Mouse (Mus musculus): ENCODE results near the gene Gm20388. TPM values are rescaled to one million over a fixed set of nuclear protein-coding genes. Genes with fewer than 3 reads are reported as not detected.
"Not testable (repeated sequence)": the region's sequence is repeated elsewhere in the genome, so short reads cannot be mapped to it uniquely, and the experiment has no call there.

Gm20388 gene
- total RNA-seq, 1 experiment from 2014 or later: 18.4 TPM

DNA sequence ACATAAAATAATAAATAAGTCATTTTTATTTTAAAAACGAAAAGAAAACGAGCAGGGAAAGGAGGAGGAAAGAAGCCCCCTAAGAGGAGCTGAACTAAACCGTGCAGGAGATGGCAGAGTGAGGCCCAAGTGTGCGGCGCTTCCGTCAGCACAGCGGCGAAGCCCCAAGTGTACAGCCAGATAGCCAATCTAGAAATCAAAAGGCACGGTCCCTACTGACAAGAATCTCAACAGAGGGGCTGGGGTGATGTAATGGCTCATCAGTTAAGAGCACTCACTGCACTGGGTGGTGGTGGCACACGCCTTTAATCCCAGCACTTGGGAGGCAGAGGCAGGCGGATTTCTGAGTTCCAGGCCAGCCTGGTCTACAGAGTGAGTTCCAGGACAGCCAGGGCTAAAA, 3126.8 kb downstream of the Gm20388 start:
- ATAC-seq (replicated peaks in 1 of 2; ENCODE audit: insufficient read depth in 1 of 2, low FRiP score in 2 of 2, low TSS enrichment in 1 of 2, low read depth in 1 of 2, poor library complexity in 2 of 2, severe bottlenecking in 2 of 2): no peak

DNA sequence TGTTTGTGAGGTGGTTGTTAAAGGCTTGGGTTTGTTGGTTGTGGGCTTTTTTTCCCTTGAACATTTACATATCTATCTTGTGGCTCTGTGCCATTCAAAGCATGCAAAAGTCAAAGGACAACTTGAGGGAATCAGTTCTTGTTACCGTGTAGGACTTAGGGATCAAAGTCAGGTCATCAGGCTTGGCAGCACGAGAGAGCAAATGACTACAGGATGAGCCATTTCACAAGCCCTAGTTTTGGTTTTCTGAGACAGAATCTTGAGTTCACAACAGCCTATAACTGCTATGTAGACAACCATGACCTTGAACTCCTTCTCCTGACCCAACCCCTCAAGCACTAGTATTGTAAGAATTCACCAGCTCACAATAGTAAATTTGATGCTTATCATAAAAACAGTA, 3127.7 kb downstream of the Gm20388 start:
- no peak for ATAC-seq (replicated peaks in 1 of 2; ENCODE audit: insufficient read depth in 1 of 2, low FRiP score in 2 of 2, low TSS enrichment in 1 of 2, low read depth in 1 of 2, poor library complexity in 2 of 2, severe bottlenecking in 2 of 2)

DNA sequence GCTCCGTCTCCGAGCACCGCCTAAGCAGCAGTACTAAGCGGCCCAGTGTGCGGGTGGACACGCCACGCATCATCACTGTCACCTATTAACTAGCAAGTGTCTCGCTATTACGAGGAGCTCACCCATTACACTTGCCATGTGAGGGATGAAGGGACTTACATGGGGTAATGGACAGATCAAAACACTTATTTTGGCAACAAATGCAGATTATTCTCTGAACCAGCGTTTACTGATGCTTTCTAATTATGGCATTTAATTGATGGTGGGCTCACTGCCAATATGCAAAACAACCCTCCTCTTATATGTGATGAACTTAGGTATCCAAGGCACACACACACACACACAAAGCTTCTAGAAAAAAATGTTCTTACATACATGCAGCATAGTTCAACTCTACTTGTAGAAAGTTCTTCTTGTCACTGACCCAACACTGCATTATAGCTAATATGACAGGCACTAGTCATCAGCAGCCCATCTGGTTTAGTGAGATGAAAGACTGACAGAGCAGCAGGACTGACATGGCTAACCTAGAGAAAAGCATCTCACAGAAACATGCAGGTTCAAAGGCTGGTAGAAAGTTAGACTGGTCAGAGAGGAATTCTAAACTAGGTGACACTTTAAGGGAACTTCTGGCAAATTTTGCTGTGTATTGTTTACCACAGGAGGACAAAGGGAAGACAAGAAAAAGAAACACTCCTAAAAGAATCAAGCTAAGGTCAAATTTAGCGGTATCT, 3128.9 kb downstream of the Gm20388 start:
- no peak for ATAC-seq (replicated peaks in 1 of 2; ENCODE audit: insufficient read depth in 1 of 2, low FRiP score in 2 of 2, low TSS enrichment in 1 of 2, low read depth in 1 of 2, poor library complexity in 2 of 2, severe bottlenecking in 2 of 2)

DNA sequence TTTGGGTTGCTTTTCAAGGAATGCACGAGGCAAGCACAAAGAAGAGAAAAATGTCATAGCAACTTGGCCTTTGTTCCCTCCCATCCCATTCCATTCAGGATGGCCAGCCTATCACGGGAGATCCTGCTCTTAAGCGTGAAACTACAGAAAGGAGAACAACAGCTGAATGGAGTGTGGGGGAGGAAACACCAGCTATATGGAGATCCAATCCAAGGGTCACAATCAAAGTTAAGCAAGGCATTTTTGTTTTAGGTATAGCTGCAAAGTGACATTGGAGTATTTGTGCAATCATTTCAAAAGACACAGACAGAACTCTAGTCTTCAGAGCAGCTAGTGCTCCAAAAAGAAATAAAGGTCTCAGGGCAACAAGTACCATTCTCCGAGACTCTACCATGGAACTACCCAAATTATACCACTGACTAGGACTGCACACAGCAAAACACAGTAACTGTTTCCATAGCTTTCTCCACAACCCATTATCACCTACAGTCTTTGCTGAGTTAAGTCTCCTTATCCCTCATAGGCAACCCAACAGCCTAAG, 3129.5 kb downstream of the Gm20388 start:
- no peak for ATAC-seq (replicated peaks in 1 of 2; ENCODE audit: insufficient read depth in 1 of 2, low FRiP score in 2 of 2, low TSS enrichment in 1 of 2, low read depth in 1 of 2, poor library complexity in 2 of 2, severe bottlenecking in 2 of 2)

DNA sequence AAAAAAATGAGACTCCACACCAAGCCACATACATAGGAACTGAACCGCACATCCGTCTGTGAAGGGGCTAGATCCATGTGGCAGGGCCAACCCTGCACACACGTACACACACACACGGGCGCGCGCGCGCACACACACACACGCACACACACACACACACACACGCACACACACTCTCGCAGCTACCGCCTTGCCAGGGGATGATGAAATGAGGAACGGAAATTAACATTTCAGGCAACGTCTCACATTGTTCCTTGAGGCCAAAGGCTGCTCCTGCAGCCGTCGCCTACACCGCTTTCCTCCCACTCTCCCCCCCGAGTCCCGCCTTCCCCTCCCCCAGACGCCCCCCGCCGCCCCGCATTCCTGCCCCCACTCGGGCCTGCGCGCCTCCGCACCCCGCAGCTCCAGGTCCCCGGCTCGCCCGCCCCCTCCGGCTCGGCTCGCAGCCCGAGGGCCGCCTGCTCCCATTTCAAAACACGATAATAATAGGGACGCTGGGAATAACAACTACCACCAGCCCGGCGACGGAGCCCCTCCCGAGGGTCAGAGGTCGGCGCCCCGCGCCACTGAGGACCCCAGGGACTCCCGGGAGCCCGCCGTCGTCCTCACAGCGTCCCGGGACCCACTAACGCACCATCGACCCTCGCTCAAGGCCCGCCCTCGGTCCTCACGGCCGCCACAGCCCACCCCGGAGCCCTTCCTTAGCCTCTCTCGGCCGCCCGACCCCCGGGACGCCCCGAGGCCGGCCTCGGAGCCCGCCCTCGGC, 3130.6 kb downstream of the Gm20388 start:
- peak; percentile 18 to 23; a peak in 3 of 4 replicates for ATAC-seq (replicated peaks in 1 of 2; ENCODE audit: insufficient read depth in 1 of 2, low FRiP score in 2 of 2, low TSS enrichment in 1 of 2, low read depth in 1 of 2, poor library complexity in 2 of 2, severe bottlenecking in 2 of 2)

DNA sequence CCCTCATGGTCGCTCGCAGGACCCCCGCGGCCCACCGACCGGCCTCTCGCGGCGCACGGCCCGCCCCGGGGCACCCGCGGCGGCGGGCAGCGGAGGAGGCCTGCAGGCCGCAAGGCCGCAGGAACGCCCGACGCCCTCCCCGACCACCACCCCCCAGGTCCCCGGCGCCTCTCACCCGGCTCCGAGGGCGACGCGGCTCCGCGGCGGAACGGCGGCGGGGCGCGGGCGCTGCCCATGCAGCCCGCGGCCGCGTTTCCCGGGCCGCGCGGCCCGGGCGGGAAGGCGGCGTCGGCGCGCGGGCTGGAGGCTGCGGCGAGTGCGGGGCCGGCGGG, 3131.1 kb downstream of the Gm20388 start:
- no peak for ATAC-seq (replicated peaks in 1 of 2; ENCODE audit: insufficient read depth in 1 of 2, low FRiP score in 2 of 2, low TSS enrichment in 1 of 2, low read depth in 1 of 2, poor library complexity in 2 of 2, severe bottlenecking in 2 of 2)

DNA sequence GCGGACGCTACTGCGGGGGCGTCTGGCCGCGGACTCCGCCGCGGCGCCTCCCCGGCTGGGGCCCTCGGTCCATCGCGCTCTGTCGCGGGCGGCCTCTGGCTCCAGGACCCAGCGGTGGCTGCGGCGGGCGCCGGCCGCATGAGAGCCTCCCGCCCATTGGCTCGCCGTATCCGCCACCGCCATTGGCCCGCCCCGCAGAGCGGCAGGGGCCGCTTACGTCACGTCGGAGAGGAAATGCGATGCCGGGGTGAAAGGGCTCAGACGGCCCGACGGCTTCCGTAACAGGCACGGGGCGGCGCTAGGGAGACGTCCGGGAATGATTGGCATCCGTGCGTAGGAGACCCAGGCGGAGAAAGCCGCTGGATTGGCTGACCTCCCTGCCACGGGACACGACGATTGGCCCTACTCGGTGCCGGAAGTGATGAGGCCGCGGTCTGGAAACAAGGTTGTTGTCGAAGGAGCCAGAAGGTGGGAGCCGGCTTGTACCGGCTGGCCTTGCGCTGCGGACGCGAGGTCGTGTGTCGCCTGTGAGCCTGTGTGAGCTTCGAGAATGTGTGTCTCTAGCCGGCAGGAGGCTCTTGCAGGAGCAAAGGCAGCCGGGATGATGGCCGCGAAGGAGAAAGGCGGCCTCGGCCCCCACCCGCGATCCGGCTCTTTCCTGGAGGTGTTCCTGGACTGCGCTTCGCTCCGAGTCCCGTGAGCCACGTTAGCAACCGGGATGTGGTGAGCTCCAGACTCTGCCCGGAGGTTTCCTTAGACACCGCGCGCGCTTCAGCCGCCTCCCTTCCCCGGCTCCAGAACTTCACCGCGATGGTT, 3131.7 kb downstream of the Gm20388 start, which contains the start of gene Ankrd11:
TSS of gene Ankrd11 (minus strand) at position 120 of the 816 bp plus-strand sequence.
- peak; percentile 94 for ATAC-seq (replicated peaks in 1 of 2; ENCODE audit: insufficient read depth in 1 of 2, low FRiP score in 2 of 2, low TSS enrichment in 1 of 2, low read depth in 1 of 2, poor library complexity in 2 of 2, severe bottlenecking in 2 of 2)

DNA sequence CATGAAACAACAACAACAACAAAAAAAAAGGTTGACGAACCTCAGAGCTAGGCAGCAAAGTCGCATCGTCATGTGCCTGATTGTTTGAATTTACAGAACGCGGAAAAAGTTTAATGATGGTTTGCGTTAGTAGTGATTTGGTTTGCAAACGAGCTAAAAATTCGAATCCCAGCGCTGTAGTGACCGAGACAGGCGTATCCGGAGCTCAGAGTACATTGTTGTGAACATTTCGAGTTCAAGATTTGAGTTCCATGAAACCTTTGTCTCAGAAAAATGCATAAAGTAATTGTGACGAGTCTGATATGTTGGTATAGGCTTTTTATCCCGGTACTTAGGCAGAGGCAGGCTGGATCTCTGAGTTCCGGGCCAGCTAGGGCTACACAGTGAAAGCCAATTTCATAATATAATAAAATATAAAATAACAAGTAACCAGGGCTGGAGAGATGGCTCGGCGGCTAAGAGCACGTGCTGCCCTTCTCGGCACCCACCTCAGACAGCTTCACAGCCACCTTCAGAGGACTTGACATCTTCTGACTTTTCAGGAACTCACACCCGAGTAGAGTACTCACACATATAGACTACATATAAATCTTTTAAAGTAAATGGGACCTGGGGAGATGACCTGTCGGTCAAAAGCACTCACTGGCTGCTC, 3132.5 kb downstream of the Gm20388 start:
- ATAC-seq (replicated peaks in 1 of 2; ENCODE audit: insufficient read depth in 1 of 2, low FRiP score in 2 of 2, low TSS enrichment in 1 of 2, low read depth in 1 of 2, poor library complexity in 2 of 2, severe bottlenecking in 2 of 2): no peak; a peak in 1 of 4 replicates

DNA sequence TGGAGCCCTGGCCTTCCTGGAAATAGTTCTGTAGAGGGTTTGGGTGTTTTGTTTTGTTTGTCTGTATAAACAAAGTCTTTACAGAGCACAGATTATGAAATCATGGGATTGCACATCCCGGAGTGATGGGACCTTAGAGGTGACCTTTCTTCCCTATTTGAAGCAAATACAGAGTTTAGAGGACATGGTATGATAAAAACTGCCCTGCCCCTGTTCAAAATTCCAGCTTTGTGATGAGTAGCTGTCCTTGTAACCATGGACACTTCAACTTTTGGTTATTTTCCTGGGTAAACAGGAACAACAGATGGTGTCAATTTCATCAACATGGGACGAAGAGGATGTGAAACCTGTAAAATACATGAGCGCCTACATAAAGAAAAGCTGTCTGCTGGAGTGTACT, 3133.3 kb downstream of the Gm20388 start:
- no peak for ATAC-seq (replicated peaks in 1 of 2; ENCODE audit: insufficient read depth in 1 of 2, low FRiP score in 2 of 2, low TSS enrichment in 1 of 2, low read depth in 1 of 2, poor library complexity in 2 of 2, severe bottlenecking in 2 of 2)

DNA sequence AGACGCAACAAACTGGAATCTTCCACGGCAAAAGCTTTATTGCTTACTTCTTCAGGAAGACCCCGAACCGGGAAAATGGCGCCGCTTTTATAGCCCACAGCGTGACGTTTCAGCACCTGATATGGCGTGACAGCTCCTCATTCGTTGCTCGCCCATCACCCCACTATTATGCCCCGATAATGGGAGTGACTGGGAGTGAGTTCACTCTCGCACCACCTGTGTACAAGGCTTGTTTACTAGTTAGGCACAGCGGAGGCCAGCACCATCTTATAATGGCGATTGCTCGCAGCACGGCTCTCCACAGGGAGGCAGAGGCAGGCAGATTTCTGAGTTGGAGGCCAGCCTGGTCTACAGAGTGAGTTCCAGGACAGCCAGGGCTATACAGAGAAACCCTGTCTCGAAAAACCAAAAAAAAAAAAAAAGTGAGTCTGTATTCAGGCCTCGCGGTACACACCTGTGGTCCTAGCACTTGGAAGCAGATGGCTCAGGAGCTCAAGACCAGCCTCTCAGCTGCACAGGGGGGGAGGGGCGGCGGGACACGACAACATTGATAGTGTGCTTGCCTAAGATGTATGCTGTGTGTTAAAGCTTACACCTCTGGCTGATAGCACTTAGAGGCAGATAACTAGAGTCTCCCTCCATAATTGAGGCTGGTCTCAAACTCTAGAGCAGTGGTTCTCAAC, 3134.2 kb downstream of the Gm20388 start:
- not testable (repeated sequence) for ATAC-seq (replicated peaks in 1 of 2; ENCODE audit: insufficient read depth in 1 of 2, low FRiP score in 2 of 2, low TSS enrichment in 1 of 2, low read depth in 1 of 2, poor library complexity in 2 of 2, severe bottlenecking in 2 of 2)

DNA sequence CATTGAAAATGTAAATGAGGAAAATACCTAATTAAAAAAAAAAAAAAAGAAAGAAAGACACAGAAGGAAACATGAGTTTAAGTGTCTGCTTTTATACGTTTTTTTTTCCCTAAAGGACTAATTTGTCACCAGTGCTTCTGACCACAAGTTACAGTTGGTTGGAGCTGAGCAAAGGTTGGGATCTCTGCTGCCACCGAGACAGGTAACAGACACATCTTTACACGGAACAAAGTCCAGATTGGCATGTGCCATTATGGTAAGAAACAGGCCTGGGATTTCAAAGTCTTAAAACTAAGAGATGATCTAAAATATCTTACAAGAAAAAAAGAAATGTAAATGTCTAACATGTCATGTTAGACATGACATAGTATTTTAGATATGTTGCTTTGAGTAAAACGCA, 3136.1 kb downstream of the Gm20388 start:
- no peak for ATAC-seq (replicated peaks in 1 of 2; ENCODE audit: insufficient read depth in 1 of 2, low FRiP score in 2 of 2, low TSS enrichment in 1 of 2, low read depth in 1 of 2, poor library complexity in 2 of 2, severe bottlenecking in 2 of 2)

DNA sequence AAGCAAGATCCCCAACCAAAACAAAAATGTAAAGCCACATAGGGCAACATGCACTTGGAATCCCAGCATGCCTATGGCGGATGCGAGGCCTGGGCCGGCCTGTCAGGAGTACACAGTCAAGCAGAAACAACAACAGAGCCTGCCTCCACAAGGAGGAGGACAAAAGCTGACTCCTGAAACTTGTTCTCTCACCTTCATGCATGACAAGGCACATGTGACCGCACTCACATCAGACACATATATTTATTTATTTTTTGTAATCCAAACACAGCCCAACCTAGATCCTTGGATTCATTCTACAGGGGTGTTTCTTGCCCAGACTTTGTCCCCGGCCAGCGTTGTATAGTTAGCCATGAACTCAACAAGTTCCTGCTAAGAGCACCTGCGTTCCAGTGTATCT, 3137.2 kb downstream of the Gm20388 start:
- ATAC-seq (replicated peaks in 1 of 2; ENCODE audit: insufficient read depth in 1 of 2, low FRiP score in 2 of 2, low TSS enrichment in 1 of 2, low read depth in 1 of 2, poor library complexity in 2 of 2, severe bottlenecking in 2 of 2): no peak

DNA sequence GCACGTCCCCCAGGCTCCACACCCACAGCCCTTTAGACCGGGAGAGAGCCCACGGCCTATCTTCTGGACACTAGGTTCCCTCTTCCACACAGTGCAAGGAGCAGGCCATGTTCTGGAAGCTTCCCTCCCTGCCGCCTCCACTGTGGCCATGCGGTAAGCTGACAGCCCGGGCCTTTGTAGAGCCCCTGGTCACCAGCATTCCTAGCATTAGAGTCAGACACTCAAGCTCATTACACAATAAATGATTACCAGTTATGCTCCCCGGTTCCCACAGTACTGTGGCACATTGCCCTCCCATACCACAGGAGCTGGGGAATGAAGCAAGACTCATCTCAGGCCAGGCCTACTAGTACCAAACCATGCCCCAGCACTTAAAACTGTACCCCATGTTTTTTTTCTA, 3137.8 kb downstream of the Gm20388 start:
- ATAC-seq (replicated peaks in 1 of 2; ENCODE audit: insufficient read depth in 1 of 2, low FRiP score in 2 of 2, low TSS enrichment in 1 of 2, low read depth in 1 of 2, poor library complexity in 2 of 2, severe bottlenecking in 2 of 2): no peak

DNA sequence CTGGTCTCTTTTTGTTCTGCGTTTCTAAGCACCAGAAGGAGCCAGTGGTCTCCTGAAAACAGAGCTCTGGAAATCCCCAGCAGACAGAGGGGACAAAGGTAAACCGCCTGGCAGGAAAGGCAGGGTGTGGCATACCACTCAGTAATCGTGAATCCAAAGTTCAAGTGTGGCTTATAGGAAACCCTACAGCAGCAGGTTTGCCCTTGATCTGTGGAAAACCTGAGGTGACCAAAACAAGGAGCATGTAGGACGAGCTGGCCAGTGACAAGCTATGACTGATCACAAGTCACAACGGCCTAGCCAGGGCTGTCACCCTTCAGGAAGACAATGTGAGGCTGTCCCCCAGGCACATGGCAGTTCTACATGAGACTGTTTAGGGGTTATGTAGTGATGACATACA, 3140.8 kb downstream of the Gm20388 start:
- ATAC-seq (replicated peaks in 1 of 2; ENCODE audit: insufficient read depth in 1 of 2, low FRiP score in 2 of 2, low TSS enrichment in 1 of 2, low read depth in 1 of 2, poor library complexity in 2 of 2, severe bottlenecking in 2 of 2): no peak

DNA sequence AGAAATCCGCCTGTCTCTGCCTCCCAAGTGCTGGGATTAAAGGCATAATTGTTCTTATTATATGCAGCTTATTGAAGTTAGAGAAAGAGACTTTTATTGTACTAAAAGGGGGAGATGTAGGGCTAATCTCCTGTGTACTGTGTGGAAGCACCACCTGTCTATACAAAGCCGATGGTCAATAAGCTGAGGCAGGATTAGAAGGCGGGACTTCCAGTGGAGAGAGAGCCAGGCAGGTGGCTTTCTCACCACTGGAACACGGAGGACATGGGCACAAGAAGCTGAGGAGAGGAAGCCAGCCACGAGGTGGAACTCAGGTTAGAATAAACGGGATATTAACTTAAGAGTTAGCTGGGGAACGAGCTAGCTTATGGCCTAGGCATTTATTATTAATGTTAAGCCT, 3152.1 kb downstream of the Gm20388 start, which contains the start of gene Spg7:
TSS of gene Spg7 (plus strand) at position 222 of the 400 bp plus-strand sequence.
- no peak for ATAC-seq (replicated peaks in 1 of 2; ENCODE audit: insufficient read depth in 1 of 2, low FRiP score in 2 of 2, low TSS enrichment in 1 of 2, low read depth in 1 of 2, poor library complexity in 2 of 2, severe bottlenecking in 2 of 2)

DNA sequence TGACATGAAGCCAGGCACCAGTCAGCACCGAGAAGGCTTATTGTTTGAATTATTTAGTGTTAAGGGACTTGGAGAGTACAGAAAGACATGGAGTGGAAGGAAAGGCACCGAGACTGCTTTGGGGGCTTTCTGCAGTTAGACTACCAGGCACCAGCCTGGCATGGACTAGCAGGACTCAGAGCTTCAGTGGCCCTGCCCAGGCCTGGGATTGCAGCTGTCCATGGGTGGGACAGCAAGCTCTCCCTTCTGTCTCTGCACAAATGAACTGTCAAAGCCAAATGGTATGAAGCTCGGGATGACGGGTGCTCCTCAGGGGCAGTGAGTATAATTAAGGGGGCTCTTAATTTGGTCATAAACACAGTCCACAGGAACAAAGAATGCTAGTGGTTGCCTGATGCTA, 3153.4 kb downstream of the Gm20388 start:
- ATAC-seq (replicated peaks in 1 of 2; ENCODE audit: insufficient read depth in 1 of 2, low FRiP score in 2 of 2, low TSS enrichment in 1 of 2, low read depth in 1 of 2, poor library complexity in 2 of 2, severe bottlenecking in 2 of 2): no peak

DNA sequence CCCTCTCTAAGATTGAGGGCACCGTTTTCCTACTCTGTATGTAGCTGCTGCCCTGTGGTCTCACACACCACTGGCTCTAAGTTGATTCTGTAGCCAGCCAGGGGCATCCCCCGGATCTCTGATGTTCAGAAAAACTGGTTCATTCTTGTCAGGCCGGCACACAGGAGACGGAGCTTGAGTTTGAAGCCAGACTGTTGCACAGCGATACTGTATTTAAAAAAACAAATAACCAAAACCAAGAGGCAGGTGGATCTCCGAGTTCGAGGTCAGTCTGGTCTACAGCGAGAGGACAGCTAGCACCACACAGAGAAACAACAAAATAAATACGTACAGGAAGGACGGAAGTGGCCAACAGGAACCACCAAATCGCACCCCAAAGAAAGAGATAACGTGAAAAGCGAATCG, 3154.2 kb downstream of the Gm20388 start:
- peak; percentile 28 to 65 for ATAC-seq (replicated peaks in 1 of 2; ENCODE audit: insufficient read depth in 1 of 2, low FRiP score in 2 of 2, low TSS enrichment in 1 of 2, low read depth in 1 of 2, poor library complexity in 2 of 2, severe bottlenecking in 2 of 2)
